Mouse (Mus musculus): Measurements from ENCODE around the gene Arhgef28. TPM values are rescaled to one million over a fixed set of nuclear protein-coding genes. Genes with fewer than 3 reads are reported as not detected.
A peak's percentile ranks its signal among the peaks of the same experiment; 100 is the strongest.
"Not testable (repeated sequence)": the region's sequence is repeated elsewhere in the genome, so short reads cannot be mapped to it uniquely, and the experiment has no call there.

Gene Arhgef28
- total RNA-seq, 2 experiments from 2014 or later: 6.1 to 8.8 TPM

DNA sequence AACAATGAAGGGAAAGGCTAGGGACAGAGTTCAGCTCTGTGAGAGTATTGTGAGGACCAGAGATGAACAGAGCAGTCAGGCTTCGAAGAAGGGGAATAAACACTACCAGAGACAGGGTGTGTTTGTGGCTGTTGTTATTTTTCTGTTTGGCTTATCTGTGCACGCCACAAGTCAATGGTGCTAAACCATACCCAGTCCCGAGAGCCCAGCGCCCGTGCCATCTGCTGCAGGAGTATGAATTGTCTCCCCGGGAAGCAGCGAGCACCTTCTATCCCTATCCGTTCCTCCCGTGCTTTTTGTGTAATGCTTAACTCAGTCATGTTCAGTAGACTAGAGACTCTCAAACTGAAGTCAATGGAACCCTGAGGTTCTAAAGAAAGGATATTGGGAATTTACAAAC, 112.8 kb downstream of the Arhgef28 start:
- no peak for DNase-seq
- intact Hi-C loops (cut with DNase I): no loop called here

DNA sequence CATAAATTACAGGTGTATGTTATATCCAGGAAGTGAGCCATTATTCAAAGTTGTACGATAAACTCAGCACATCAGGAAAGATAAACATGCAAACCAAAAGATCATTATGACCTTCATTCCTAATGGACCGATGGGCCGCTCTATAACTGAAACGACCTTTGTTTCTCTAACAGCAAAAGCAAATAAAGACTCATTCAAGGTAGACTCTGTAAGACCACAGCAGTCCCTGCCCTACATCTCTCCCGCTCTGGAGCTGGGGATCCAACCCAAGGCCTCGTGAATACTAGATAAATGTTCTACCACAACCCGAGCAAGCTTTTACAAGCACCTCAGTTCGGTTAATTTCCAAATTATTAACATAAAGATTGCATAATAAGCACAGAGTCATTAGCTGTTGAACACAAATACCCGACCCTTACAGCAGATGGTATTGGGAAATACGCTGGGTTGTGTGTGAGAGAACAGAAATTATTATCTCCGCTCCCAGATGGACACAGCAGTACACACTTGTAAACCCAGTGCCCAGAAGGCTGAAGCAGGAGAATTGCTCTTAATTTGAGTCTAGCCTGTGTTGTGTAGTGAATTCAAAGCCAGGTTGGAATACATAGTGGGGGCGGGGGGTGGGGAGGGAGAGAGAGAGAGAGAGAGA, 113.8 kb downstream of the Arhgef28 start:
- no peak for DNase-seq
- intact Hi-C loops (cut with DNase I): no loop called here

DNA sequence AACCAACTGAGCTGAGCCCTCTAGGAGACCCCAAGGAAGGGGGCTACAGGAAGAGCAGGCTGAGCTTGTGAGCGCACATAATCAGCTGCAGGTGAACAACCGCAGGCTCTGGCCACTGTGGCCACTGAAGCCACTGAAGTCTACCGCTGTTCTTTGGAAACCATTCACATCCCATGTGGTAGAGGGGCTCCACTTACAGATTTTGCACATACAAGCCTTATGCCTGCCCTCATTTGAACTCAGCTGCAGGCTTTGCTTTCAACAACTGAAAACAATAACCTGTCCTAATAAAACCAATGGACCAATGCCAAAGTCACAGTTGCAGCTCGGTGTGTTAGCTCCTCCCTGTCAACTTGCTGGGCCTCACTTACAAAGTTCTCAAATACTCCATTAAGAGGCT, 126.6 kb downstream of the Arhgef28 start:
- no peak for DNase-seq
- intact Hi-C loops (cut with DNase I): no loop called here

DNA sequence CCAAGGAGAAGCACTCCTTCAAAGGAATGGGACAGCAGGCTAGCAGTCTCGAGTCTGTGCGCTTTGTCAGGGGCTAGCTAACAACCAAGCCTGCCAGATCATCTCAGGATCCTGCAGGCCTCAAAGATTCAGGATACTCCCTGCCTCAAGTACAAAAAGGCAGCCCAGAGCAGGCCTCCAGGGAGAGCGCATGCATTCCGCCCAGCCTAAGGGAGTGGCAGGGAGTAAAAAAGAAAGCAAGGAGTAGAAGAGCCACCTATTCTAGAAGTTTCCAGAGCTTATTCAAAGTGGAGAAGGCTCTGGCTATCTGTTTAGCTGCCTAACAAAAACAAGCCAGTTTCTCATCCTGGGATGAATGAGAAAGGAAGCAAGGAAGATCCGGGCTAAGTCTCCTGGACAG, 128.0 kb downstream of the Arhgef28 start:
- intact Hi-C loops (cut with DNase I): no loop called here
- DNase-seq: no peak

DNA sequence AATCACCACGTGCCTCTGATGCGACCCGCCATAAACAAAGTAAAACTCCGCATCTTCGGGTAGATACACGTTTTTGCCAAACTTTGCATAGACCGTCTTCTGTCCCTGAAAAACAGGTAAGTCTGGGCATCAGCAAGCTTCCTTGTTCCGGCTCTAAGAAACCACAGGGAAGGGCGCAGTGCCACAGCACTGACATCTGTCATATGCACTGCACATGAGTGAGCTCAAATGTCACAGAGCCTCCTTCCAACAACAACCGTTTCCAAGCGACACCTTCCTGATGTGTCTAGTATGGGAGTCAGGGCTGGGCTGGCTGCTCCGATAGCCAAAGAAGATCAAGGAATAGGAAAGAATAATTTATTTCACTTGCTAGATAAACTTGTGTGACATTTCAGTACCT, 129.0 kb downstream of the Arhgef28 start:
- intact Hi-C loops (cut with DNase I): no loop called here
- no peak for DNase-seq

DNA sequence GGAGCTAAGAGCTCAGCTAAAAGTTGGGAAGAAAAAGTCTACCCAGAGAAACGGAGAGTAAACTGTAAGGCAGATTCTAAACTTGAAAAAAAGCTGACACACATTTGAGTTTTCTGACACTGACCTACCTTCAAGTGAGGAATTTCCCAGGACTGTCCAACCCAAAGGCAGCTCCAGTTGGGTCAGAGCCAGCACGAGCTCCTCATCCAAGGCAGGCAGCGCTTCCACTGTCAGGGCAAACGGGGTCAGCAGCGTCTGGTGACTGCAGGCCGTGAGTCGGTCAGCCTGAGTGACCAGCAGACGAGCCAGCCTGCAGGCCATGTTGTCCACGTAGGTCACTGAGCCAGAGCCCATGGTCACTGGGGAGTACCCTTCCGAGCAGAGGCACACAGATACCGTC, 131.4 kb downstream of the Arhgef28 start:
- intact Hi-C loops (cut with DNase I): no loop called here
- DNase-seq: peak; percentile 40 to 54

DNA sequence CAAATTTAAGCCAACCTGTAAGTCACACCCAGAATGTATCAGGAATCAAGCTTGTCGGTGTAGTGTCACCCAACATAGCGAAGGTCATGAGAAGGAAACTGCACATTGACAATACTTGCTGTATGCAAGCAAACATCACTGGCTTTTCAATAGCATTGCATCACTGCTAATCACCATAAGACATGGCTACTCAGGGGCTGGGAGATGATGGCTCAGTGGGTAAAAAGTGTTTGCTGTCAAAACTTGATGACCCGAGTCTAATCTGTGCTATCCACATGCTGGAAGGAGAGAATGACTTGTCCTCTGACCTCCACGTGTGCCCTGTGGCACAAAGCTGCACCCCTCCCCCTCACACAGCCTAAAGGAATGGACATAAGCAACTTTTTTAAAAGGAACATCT, 133.0 kb downstream of the Arhgef28 start:
- intact Hi-C loops (cut with DNase I): no loop called here
- no peak for DNase-seq

DNA sequence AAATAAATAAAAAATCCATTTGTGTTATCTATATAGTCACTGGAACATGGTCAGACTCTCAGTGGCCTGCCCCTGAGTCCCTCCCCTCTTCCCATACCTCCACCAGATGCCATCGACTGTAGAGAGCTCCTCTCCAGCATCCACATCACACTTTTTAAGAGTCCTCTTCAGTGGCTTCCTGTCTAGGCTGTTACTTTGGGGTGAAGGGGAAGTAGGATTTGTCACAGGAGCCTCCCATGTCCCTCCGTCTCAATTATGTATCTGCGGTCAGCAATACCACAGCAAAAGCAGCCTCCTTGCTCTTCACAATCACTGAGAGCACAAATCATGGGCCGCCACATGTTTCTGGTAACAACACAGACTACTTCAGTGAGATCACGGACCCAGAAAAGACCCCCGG, 135.8 kb downstream of the Arhgef28 start:
- intact Hi-C loops (cut with DNase I): no loop called here
- no peak for DNase-seq

DNA sequence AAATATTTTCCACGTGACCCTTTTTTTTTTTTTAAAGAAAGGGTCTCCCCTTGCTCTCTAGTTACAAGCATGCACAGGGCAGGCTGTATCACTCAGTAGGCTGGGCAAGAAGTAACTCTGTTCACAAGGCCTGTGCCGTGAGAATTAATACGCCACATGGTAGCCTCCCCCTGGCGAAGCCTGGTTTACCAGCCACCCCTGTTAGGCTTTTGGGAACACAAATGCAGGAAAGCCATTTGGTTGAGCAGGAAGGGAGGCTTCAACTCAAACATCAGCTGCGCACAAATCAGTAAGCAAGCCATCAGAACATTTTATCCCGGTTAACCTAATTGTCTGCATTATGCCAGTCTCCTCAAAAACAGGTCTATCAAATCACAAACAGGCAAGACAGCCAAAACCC, 136.6 kb downstream of the Arhgef28 start:
- intact Hi-C loops (cut with DNase I): no loop called here
- DNase-seq: no peak

DNA sequence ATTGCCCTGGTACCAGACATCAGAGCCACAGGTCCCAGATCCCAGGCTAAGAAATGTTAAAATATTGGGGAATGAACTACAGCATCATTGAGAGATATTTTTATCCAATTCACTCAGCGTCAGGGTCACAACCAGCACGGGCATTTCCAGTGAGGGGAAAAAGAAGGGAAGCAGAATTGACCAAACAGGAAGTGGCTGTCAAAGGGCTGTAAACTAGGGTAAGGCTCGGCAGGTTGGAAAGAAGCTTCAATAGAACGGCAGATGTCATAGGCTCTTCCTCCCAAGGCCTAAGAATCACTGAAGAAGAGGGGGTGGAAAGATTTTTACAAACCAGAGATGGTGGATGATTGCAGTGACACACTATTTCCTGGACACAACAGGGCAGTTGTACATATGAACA, 143.4 kb downstream of the Arhgef28 start:
- DNase-seq: no peak
- intact Hi-C loops (cut with DNase I): no loop called here

DNA sequence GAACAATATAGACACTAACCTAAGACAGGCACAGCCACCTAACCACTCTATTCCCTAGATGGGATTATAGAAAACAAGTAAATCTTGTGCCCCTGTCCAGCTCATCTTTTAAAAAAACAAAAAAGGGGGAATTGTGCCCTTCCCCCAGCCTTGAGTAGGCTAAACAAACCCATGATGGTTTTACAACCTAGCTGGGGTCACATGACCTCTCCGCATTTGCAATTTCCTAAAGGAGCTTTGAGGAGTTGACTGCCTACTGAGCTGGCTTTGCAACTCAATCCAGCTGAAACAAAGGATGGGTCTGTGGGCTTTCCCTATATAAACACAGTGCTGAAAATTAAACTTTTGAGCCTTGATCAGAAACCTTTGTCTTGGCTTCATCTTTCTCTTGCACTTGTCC, 146.1 kb downstream of the Arhgef28 start:
- DNase-seq; intact Hi-C loops (cut with DNase I): not testable (repeated sequence)

DNA sequence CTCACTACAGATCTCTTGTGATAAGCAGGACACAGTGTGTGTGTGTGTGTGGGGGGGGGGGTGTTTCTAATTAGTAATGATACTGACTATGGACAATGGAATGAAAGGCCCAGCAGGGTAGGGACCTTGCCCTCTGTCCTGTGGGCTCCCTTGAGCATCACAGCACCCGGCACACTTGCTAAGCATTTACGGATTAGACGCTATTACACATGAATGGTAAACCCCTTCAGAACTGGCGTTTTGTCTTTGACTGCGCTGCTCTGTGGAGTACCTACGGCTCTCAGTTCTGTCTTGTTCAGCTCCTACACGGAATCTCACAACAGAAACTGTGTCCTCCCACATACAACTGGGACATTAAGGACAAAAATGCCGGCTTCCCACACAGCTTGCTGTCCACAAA, 151.0 kb downstream of the Arhgef28 start:
- DNase-seq: no peak
- intact Hi-C loops (cut with DNase I): no loop called here

DNA sequence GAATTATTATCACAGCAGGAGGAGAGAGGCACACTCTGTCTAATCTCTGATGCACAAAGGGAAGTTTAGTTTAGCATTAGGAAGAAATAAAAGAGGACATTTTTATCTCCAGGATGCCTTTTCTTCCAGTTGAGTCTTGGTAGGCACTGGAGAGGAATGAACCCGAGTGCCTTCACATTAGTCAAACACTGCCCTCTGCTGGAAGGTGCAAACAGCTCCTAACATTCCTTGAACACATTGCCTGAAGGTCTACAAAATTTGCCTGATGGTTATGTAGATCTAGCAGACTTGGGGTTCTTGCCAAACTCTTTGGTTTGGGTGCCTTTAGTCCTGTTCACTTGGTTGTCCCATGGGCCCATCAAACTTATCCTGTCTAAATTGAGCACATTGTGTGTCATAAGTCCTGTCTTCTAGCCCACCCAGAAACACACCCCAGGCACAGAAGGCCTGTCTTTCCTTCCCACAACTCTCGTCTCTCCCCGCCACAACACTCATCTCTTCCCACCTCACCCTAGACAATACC, 165.6 kb downstream of the Arhgef28 start:
- peak; percentile 44 to 61 for DNase-seq

DNA sequence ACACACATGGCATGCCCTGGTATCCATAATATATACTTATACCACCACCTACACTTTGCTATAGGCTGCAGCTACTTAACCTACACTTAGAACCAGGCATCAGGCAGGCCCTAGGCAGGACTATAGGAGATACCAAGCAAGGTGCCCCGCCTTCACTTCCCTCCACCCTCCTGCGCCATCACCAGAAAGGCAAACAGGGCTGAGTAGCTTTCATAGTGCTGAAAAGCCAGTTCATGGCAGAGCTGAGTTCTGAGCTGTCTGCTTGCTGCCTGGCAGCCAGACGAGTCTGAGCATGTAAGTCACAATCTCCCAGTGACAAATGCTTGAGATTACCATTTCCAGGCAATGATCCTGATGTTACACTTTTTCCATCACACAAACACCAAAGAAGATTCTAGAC, 167.5 kb downstream of the Arhgef28 start:
- intact Hi-C loops (cut with DNase I): no loop called here
- DNase-seq: no peak

More for the DNA sequence above, 165.6 kb downstream of the Arhgef28 start:
- intact Hi-C loops (cut with DNase I): no loop called here

DNA sequence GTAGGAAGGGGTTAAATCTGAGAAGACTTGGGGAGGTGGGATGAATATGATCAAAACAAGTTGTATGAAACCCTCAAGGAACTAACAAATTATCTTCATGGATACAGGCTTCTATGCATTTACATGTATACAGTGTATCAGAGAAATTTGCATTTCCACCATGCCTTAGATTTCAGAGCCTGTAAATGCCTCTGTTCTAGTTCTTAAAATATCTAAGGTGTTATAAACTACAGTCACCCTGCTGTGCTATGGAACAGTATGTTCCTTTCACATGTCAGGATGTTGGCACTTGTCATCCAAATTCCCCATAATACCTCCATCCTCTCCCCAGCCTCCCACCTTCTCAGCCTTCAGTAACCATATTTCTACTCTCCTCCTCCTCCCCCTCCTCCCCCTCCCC, 168.5 kb downstream of the Arhgef28 start:
- DNase-seq: no peak
- intact Hi-C loops (cut with DNase I): no loop called here

DNA sequence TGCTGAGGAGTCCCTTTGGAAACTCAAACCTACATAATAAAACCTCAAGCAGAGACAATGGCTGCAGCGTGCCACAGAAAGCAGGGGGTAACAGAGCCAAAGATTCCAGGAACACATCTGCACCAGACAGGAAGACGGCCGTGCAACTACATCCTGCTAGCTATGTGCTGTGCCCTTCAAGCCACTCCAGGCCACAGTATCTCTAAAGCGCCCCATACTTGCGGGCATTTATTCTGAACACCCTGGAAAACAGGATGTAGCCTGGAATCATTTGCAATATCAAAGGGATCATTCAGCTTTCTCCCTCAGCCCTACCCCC, 174.6 kb downstream of the Arhgef28 start:
- intact Hi-C loops (cut with DNase I): loop anchor here (1.0 to 5.0 kb wide), 4 partner anchors 106 to 209 kb away; partner anchors contain the start of gene Arhgef28
- no peak for DNase-seq

DNA sequence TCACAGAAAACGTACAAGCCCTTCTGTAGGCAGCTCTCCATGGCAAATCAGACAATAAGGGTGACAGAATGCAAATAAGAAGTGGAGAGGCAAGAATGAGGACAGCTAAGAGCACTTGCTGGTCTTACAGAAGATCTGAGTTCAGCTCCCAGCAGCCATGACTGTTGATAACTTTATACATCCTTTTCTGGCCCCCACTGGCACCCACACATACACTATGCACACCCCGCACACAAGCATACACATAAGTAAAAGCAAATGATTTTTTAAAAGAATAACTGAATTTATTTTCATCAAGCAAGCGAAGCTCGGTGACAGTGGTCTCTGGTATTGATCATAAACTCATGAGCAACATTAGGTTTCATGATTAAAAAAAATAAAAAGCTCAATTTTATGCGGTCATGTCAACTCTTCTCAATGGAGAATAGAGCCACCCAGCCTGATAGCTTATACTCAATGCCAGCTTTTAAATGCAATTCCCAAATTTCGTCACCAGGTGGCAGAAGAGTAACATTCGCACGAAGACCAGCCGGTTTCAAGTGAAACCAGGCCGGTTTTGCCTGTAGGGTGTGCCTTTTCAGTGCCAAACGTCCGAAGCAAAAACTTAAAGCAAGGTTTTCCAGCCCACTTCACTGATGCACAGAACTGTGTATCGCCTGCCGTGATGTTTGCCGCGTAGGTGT, 175.1 kb downstream of the Arhgef28 start:
- intact Hi-C loops (cut with DNase I): loop anchor here (1.0 to 5.0 kb wide), 4 partner anchors 106 to 209 kb away; partner anchors contain the start of gene Arhgef28

DNA sequence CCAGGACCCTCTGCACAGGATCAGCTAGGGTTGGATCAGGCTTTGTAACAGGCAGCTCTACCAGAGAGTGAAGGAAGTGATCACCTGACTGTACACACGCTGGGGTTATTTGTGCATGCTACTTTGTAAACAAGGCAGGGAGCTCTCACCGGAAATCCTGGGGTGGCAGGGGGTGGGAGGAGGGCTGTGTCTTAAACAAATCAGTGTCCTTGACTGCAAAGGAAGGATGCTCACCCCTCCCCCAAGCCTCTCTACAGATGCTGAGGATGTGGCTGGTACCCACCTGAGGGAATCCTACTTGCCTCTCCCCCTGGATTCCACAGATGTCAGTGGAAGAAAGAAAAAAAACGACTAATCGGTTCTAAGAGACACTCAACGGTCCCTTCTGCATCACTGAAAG, 176.2 kb downstream of the Arhgef28 start:
- DNase-seq: no peak
- intact Hi-C loops (cut with DNase I): loop anchor here (5.0 kb wide), 2 partner anchors 107 to 177 kb away; partner anchors contain the start of gene Arhgef28

More for the DNA sequence above, 175.1 kb downstream of the Arhgef28 start:
- peak; percentile 91 to 95 for DNase-seq

DNA sequence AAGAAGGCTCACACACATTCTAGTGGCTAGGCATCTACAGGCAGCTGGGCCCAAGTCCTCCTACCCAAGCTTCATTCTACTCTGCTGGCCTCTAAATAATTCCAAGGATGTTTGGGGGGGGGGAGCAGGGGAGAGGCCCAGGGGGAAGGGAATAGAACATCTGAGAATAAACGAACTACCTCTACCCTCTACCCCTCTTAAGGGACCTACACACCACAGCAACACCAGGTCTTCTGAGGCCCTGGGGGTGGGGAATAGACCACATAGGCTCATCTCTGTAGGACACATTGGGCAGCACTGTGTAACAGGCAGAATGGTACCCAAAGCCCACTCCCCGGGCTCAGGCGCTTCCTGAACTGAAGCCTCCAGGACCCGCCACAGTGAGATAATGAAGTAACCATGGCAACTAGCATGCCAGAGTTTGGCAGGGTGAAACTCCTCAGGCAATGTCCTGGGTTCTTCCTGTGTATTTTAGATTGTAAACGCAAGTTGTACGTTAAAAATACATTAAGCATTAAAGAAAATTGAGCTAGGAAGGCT, 177.5 kb downstream of the Arhgef28 start:
- DNase-seq: no peak
- intact Hi-C loops (cut with DNase I): no loop called here

DNA sequence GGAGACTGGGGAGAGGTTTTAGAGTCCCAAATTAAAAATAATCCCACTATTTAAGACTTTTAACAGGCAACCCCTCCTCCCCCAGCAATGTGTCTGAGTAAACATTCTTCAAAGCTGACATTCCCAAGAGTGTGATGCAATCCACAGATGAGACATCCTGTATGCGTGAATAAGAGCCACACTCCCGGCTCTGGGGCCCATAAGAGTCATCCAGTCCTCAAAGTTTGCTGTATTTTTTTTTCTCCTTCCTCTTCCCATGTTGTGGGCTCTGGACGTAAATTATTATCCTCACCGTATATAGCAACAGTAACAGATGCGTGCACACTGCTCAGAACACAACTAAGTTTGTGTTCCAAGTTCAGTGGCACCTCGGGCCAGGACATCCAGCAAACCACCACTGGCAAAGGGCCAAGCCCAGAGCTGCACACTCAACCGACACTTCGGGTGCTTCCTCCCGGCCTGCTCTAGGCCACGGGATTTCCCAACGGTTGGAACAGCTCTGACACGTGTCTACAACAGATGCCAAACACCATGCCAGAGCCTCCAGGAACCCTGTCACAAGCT, 178.5 kb downstream of the Arhgef28 start:
- intact Hi-C loops (cut with DNase I): no loop called here
- DNase-seq: peak; percentile 63 to 71

DNA sequence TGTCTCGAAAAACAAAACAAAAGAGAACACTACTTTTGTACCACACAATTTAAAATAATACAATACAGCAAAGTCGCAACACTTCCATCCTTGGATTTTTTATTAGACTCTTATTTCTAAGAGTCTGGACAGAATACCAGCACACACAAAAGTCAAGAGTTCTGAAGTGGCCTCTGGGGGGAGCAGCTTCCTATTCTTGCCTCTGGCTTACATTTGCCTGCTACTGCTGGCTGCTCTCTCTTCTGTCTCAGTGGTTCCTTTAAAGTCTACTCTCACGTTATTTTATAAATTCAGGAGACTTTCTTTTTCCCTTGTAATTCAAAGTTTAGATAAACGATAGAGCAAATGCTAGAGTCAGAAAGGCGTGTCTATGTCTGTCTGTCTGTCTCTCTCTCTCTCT, 179.1 kb downstream of the Arhgef28 start:
- DNase-seq: peak; percentile 35 to 51
- intact Hi-C loops (cut with DNase I): no loop called here
